Mouse (Mus musculus) mature B cell (primary cell): ENCODE measurements around the gene 2300002M23Rik.

Experiments used
- in situ Hi-C: fragments of 300-500 bp; cut with MboI; formaldehyde crosslinking; loops from 2 replicates; pipeline ENCODE4 v1.14.3; 2019

Gene 2300002M23Rik

GRCm38 (mm10) chr17:35567150-35567549 lies at the start of gene 2300002M23Rik:
Gene 2300002M23Rik, plus strand, starts transcription at chr17:35567450.
- in situ Hi-C loops, result no loop called here

DNA sequence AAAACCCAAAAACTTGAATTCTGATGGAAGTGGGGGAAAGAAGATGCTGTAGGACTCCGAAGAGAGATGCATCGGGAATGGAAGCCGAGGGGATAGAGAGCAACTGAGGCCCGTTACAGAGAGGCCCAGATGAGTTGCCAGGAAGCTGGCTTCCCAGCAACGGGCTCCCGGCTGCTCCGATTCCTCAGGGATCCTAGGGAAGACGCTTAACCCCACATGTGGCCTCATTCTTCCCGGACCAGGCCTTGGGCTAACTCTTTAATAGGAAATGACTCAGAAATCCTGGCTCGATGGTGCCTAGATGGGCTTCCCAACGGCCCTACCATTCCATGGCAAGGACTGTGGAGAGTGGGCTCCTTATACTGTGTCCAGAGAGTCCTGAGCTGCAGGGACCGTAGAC lies 49.7 kb upstream of the 2300002M23Rik start:
- in situ Hi-C loops, result no loop called here

DNA sequence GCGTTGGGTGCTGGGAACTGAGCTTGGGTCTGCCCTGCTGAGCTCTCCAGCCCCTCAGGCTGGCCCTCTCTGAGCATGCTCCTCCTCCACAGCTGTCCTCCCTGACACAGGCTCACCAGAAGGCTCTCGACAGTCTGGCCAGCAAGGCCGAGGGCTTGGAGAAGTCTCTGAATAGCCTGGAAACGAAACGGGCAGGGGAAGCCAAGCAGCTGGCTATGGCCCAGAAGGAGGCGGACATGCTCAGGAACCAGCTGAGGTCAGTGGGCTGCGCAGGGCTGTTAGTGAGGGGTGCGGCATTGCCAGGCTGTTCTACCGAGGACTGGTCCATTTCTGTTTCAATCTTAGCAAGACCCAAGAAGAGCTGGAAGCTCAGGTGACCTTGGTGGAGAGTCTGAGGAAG lies 42.9 kb upstream of the 2300002M23Rik start:
- in situ Hi-C loops, result no loop called here

DNA sequence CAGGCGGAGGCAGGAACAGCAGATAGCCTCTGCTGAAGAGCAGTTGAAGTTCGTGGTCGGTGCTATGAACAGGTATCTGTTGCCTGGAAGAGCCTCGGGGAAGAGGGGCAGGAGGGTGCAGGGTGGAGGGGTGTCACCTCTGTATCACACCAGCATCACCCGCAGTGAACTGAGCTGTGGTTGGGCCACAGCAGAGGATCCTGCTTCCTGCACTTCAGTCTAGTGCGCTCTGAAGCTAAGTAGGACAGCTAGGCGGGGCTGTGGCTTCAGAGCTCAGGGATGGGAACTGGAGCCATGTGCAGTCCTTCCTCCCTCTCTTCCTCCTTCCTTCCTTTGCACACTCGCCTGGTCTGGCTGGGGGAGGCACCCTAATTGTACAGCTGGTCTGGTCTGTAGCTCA lies 40.6 kb upstream of the 2300002M23Rik start:
- in situ Hi-C loops, result no loop called here

DNA sequence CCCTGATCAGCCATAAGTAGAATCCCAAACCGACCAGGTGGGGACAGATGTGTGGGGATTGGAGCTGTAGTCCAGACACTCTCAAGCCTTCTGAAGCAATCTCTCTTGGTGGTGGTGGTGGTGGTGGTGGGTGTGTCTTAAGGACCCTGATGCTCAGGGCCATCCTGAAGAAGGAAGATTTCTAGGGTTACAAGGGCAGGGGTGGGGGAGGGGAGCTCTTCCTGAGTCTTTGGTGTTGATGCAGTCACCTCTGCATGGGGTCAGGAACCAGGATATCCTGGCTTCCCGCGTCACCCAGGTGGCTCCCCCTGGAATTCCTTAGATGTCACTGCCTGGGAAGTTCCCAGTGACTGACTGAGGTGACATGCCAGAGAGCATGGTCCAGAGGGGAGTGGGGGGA lies 34.9 kb upstream of the 2300002M23Rik start:
- in situ Hi-C loops, result no loop called here

- in situ Hi-C loops, result no loop called here
Observed at GRCm38 (mm10) chr17:35532901-35533300, 34.3 kb upstream of the 2300002M23Rik start, which contains the start of gene Psors1c2. Gene Psors1c2, plus strand, starts transcription at chr17:35533201.

- in situ Hi-C loops, result no loop called here
Observed at GRCm38 (mm10) chr17:35534343-35534742, 32.9 kb upstream of the 2300002M23Rik start.

- in situ Hi-C loops, result no loop called here
Observed at GRCm38 (mm10) chr17:35537421-35537820, 29.8 kb upstream of the 2300002M23Rik start.

GRCm38 (mm10) chr17:35538476-35538875 lies 28.8 kb upstream of the 2300002M23Rik start:
- in situ Hi-C loops, result no loop called here

DNA sequence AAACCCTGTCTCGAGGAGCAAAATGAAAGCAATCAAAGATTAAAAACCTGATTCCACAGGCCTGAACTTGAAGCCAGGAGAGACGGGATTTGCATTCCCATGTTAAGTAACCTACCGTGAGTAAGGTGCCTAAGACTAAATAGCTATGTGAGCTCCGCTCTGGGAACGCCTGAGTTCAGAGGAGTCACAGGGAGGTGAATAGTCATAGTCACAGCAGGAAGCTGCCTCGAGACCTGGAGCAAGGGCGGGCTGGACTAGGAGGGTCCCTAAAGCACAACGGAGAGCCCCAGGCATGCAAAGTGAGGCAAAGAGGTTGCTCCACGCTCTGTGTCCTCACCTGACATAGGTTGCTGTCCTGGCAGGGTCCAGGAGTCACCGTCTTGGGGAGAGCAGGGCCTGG lies 27.7 kb upstream of the 2300002M23Rik start:
- in situ Hi-C loops, result no loop called here

GRCm38 (mm10) chr17:35542761-35543411 lies 24.4 kb upstream of the 2300002M23Rik start:
- in situ Hi-C loops, result no loop called here

GRCm38 (mm10) chr17:35543412-35543861 lies 23.8 kb upstream of the 2300002M23Rik start:
- in situ Hi-C loops, result no loop called here

GRCm38 (mm10) chr17:35544001-35544400 lies 23.2 kb upstream of the 2300002M23Rik start:
- in situ Hi-C loops, result no loop called here

- in situ Hi-C loops, result no loop called here
Observed at GRCm38 (mm10) chr17:35544680-35545079, 22.6 kb upstream of the 2300002M23Rik start.

- in situ Hi-C loops, result no loop called here
Observed at GRCm38 (mm10) chr17:35547465-35547864, 19.8 kb upstream of the 2300002M23Rik start.

DNA sequence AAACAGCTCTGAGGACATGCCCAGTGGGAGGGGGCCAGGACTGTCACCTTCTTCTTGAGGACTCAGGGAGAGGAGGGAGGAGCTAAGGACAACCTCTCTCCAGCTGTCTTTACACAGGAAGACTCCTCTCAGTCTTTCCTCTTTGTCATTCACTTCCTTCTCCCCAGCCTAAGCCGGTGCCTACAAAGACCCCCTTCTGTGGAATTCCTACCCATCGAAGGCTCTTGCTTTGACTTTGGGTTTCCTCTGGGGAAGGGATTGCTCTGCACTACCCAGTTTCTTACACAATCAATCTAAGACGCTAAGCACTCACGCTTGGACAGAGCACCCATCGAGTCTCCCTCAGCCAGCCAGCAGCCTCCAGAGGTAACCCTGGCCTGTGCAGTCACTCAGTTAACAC lies 18.6 kb upstream of the 2300002M23Rik start:
- in situ Hi-C loops, result no loop called here

GRCm38 (mm10) chr17:35549437-35550142 lies 17.7 kb upstream of the 2300002M23Rik start:
- in situ Hi-C loops, result no loop called here

DNA sequence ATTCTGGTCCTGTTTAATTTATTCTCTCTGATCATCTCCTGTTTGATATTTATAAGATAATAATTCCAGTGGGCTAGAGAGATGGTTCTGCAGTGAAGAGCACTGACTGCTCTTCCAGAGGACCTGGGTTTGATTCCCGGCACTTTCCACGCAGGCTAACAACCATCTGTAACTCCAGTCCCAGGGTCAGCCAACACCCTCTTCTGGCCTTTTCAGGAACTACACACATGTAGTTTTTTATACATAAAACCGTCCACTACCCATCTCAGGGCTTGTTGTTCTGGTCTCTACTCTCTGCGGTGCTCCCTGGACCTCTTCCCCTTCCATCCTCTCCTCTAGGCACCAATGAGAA lies 17.1 kb upstream of the 2300002M23Rik start:
- in situ Hi-C loops, result no loop called here

DNA sequence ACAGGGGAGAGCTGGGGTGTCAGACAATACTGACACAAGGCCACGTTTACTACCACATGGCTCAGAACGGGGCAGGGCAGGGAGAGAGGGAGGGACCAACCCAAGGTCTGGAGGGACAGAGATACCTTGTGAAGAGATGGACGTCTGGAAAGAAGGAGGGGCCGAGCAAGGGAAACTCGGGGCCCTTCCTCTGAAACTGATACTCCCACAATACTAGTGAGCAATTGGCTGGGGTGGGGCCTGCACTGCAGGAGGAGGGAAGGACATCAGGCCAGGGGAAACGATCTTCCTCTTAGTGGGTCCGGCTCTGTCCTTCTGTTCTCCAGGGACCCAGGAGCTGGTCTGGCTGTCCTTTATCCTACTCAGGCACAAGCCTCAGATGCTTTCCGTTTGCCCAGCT lies 16.4 kb upstream of the 2300002M23Rik start:
- in situ Hi-C loops, result no loop called here

DNA sequence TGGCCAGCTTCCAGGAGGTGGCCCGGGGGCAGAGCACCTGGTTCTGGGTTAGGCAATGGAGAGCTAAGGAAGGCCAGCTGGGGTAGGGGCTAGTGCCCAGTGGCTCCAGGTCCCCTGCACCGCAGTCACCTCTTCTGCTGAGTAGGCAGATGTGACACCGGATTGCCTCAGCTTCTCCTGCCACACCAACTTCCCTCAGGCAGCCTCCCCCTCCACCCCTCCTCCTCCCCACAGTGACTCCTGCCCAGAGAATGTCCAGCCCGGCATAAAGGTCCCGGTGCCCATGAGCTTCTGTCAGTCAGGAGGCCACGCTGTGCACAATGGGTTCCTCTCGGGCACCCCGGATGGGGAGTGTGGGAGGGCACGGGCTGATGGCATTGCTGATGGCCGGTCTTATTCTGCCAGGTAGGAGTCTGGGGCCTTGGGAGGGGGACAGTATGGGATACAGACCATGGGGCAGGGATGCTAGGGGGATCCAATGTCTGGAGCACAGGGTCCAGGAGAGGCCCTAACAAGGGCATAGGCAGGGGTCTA lies 15.3 kb upstream of the 2300002M23Rik start, which contains the start of gene Cdsn:
Gene Cdsn (plus strand): TSS at position 248 of the 534 bp plus-strand sequence.
- in situ Hi-C loops, result no loop called here

DNA sequence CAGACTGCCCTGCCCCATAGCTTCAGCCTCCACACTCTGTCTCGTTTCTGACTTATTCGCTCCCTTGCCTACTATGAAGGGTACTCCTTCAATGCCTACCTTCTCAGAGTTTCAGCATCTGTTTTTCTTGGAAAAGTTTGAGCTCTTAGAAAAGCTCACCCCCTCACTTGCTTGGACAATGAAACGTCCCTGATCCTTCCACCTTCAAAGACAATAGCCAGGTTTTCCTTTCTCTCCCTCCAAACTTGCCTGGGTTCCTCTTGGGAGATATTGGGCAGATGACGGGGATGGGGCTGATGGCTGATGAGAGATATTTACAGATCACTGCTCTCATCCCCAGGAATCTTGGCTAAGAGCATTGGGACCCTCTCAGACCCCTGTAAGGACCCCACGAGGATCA lies 12.9 kb upstream of the 2300002M23Rik start:
- in situ Hi-C loops, result no loop called here

- in situ Hi-C loops, result no loop called here
Observed at GRCm38 (mm10) chr17:35554761-35555397, 12.4 kb upstream of the 2300002M23Rik start.
